Mouse (Mus musculus): ENCODE measurements at regions not wholly inside any gene's neighbourhood (a gene's known extent, or its start where the extent isn't known, plus 50 kb on each side); places are given as distances from the start of the nearest gene placed in this dataset.

DNA sequence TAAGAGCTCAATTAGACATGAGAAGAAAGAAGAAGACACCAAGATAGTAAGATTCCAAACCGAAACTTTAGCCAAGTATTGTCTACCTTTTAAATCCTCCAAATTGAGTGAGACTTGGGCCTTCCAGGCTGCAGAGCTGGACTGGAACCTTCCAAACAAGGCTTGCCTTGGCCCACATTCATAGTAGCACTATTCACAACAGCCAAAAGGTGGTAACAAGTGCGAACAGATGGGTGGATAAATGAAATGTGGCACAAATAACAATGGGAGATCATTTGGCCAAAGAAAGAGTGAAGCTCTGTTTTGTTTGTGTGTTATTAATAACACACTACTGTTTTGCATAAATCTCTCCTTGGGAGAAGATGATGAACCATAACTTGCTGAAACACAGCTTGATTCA, 281.6 kb upstream of the Nfe2l3 start:
- in situ Hi-C loops (cut with MboI, MseI) = loop anchor here in 1 of 2 experiments (5.0 kb wide), 1 partner anchor 339 kb away; no protein-coding TSS in a partner anchor

DNA sequence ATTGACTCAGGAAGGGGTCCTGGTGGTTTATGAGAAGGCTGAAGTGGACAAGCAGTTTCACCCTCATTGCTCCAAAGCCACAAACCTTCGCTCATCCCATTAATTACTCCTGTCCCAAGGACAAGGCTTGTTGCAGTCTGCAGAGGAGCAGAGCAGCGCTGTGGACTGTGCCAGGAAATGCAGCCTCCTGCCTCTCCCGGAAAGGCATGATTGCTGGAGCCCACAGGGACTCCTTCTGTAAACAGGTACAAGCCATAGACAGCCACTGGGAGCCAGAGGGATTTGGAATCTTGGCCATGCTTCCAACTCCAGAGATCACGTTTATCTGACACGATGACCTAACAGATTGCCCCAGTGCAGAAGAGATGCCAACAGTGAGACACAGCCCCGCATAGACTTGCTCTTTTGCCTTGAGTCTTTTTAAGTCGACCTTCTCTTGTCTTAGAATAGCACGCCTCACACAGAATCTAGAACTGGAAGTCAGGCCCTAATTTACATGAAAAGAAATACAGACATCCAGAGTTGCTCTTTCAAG, 275.6 kb upstream of the Nfe2l3 start:
- in situ Hi-C loops (cut with MboI, MseI) = no loop called here

DNA sequence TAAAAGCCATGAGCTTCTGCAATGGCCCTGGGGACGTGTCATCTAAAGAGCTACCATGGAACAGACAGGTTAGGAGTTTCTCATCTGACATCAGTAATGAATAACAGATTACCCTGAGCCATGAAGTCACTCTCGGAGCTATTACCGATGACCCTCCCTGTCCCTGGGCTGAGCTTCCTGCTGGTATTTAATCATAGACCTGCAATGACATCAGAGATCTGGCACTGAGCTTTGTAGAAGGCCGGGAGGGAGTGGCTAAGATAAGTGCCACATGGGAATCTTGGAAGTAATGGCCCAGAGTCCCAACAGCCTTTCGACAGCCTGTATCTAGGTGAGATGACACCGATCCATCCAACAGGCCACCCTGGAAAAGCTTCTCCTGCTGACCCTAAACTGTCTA, 271.3 kb upstream of the Nfe2l3 start:
- in situ Hi-C loops (cut with MboI, MseI) = loop anchor here in 1 of 2 experiments (5.0 kb wide), 4 partner anchors 214 to 484 kb away; no protein-coding TSS in a partner anchor

GRCm38 (mm10) chr6:51162208-51163082, 270.0 kb upstream of the Nfe2l3 start:
- in situ Hi-C loops (cut with MboI, MseI) = loop anchor here in 1 of 2 experiments (5.0 kb wide), 4 partner anchors 215 to 485 kb away; no protein-coding TSS in a partner anchor

- in situ Hi-C loops (cut with MboI, MseI) = loop anchor here in 1 of 2 experiments (5.0 kb wide), 4 partner anchors 216 to 486 kb away; no protein-coding TSS in a partner anchor
These were observed 269.2 kb upstream of the Nfe2l3 start for GRCm38 (mm10) chr6:51163266-51163665.

- in situ Hi-C loops (cut with MboI, MseI) = loop anchor here in 1 of 2 experiments (5.0 kb wide), 4 partner anchors 217 to 487 kb away; no protein-coding TSS in a partner anchor
These were observed 268.6 kb upstream of the Nfe2l3 start for GRCm38 (mm10) chr6:51163882-51164281.

GRCm38 (mm10) chr6:51167028-51167427, 265.4 kb upstream of the Nfe2l3 start:
- in situ Hi-C loops (cut with MboI, MseI) = loop anchor here in 1 of 2 experiments (5.0 kb wide), 1 partner anchor 490 kb away; no protein-coding TSS in a partner anchor

- in situ Hi-C loops (cut with MboI, MseI) = loop anchor here in 1 of 2 experiments (5.0 kb wide), 1 partner anchor 491 kb away; no protein-coding TSS in a partner anchor
These were observed 264.4 kb upstream of the Nfe2l3 start for GRCm38 (mm10) chr6:51168048-51168447.

DNA sequence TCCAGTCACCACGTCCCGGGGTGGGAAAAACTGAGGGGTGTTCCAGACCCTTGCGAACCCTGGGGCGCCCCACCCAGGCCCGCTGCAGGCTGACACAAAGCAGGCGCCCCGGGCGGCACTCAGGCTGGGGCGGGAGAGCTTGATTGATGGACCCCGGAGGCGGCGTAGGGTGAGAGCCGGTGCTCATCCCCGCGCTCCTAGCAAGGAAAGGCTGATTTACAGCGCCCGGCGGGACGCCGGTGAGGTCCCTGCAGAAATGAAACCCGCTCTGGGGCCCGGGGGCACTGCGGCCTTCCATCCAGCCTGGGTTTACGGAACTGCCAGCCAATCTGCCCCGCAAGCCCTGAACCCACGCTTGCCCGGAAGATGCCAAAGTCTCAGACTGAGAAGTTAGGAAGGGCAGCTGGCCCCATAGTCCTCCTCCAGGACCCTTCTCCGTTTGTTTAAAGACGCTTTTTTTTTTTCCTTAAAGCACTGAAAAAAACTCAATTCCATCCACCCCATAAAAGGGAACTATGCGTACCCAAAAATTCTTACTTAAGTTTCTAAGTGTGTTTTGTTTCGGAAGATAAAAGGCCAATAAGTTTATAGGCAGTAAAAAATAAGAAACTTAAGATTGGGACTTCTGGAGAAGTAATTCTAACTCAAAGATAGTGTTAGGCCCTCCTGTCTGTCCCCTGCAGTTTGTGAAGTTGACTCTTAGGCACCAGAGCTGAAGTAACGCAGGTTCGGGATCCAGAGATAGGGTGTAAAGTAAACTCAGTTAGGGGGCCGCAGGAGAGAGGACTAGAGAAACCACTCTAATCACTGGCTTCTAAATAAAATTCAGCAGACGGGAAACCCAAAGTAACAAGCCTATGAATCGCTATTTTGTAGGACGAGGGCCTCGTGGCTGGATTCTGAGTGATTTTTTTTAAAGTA, 263.4 kb upstream of the Nfe2l3 start:
- in situ Hi-C loops (cut with MboI, MseI) = loop anchor here in 1 of 2 experiments (5.0 kb wide), 1 partner anchor 492 kb away; no protein-coding TSS in a partner anchor

GRCm38 (mm10) chr6:51169971-51170411, 262.5 kb upstream of the Nfe2l3 start:
- in situ Hi-C loops (cut with MboI, MseI) = loop anchor here (5.0 to 10.0 kb wide), 5 partner anchors 228 to 1055 kb away; partner anchors contain the start of genes Hoxa7 (in 1 of the 2) and Osbpl3 (in 1 of the 2)

DNA sequence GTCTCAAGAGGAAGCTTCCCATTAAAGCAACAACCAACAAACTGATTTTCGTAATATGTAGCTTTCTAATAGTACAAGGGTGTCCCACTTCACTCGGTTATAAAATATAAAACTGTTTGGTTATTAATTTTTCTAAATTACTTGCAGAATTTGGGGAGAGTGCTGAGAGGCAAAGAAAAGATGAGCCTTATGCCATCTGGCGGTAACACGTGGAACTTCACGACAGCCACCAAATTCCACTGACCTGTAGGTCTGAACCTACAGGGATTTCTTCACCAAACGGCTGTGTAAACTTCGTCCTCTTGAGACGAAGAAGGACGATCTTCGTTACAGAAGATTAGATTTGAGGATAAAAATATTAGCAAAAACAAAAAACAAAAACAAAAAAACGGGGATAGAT, 262.1 kb upstream of the Nfe2l3 start:
- in situ Hi-C loops (cut with MboI, MseI) = loop anchor here (5.0 to 10.0 kb wide), 4 partner anchors 228 to 1054 kb away; partner anchors contain the start of genes Hoxa7 (in 1 of the 2) and Osbpl3 (in 1 of the 2)

GRCm38 (mm10) chr6:51170871-51171270, 261.6 kb upstream of the Nfe2l3 start:
- in situ Hi-C loops (cut with MboI, MseI) = loop anchor here (5.0 to 10.0 kb wide), 4 partner anchors 229 to 1054 kb away; partner anchors contain the start of genes Hoxa7 (in 1 of the 2) and Osbpl3 (in 1 of the 2)

GRCm38 (mm10) chr6:51171761-51172160, 260.7 kb upstream of the Nfe2l3 start:
- in situ Hi-C loops (cut with MboI, MseI) = loop anchor here (5.0 to 10.0 kb wide), 4 partner anchors 229 to 1053 kb away; partner anchors contain the start of genes Hoxa7 (in 1 of the 2) and Osbpl3 (in 1 of the 2)

DNA sequence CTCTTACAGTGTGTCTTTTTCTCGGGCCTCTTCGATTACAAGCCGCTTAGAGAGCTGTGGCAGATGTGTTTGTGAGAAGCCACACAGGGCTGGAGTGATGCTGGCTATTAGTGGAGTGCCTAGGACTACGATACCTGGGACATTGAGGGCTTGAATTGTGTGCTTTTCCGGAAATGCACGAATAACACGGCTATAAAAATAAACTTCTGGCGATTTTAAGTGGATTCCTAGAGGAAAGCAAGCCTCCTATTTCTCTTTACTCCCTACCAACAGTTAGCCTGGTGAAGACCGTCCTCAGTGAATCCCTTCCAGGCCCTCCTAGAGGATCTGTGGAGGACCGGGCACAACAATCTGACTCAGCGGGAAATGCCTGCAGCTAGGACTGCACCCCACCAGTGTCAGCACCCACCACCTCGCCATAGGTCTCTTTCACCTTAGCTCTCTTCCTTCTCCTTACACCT, 260.1 kb upstream of the Nfe2l3 start:
- in situ Hi-C loops (cut with MboI, MseI) = loop anchor here (5.0 to 10.0 kb wide), 4 partner anchors 230 to 1052 kb away; partner anchors contain the start of genes Hoxa7 (in 1 of the 2) and Osbpl3 (in 1 of the 2)

DNA sequence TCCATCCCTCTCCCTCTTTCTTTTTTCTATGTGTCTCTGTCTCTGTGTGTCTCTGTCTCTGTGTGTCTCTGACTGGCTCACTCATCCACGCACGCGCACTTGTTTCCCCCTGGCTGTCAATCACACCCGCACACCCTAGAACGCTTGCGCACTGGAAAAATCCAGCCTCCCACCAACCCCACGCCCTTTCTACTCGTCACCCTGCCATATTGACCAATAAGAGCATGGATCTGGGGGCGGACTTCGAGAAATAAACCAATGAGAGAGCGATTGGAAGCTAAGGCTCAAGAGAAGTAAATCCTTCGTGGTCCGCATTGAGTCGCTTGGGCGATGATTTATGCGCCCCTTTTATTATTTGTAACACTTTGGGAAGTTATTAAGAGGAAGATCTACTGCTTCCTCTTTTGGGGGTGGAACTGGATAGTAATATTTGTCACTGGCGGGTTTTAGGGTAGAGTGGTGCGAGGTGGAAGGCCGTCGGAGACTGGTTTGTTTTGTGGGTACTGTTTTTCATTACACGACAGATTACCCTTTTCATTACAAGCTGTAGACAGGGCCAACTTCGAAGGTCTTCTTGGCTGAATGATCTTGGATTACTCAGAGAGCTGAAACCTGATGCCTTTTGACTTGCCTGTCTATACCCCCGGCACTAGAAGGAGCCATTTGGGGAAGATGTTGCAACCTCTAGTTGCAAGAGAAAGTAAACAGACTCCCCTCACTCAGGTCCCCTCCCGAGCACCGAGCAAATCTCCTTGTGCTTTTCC, 259.4 kb upstream of the Nfe2l3 start:
- in situ Hi-C loops (cut with MboI, MseI) = loop anchor here (5.0 to 10.0 kb wide), 4 partner anchors 231 to 1052 kb away; partner anchors contain the start of genes Hoxa7 (in 1 of the 2) and Osbpl3 (in 1 of the 2)

DNA sequence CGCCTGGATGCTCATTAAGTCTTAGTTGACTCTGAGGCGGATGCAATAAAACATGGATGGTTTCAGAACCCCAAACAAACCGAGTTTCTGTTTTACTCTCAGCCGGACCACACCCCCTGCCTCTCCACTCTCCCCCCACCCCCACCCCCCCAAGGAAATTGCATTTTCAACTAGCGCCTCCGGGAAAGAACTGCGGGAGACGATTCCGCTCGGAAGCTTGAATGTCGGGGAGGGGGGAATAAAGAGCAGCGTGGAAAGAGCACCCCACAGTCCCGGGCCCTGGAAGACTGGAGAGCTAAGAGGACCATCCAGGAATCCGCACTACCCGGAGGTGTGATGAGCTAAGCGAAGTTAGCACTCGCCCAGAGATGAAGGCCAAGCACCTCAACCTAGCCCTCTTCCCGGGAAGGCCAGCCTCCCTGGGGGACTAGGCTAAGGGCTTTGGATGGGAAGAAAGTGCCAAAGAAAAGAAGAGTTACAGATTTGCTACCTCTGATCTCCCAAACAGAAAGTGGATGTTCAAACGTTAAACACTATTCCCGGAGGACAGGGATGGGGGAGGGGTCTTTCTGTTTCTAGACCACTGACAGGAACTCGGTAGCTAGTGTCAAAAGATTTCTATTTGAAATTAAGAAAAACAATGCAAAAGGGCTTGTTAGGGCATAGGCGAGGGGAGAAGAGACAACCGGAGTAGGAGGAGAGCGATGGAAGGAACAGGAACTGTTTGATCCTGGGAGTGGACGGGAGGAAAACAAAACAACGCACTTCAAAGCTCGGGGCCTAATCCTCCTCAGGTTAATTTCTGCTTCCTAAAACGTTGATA, 258.6 kb upstream of the Nfe2l3 start:
- in situ Hi-C loops (cut with MboI, MseI) = loop anchor here (5.0 to 10.0 kb wide), 4 partner anchors 232 to 1051 kb away; partner anchors contain the start of genes Hoxa7 (in 1 of the 2) and Osbpl3 (in 1 of the 2)

- in situ Hi-C loops (cut with MboI, MseI) = loop anchor here (5.0 to 10.0 kb wide), 4 partner anchors 232 to 1050 kb away; partner anchors contain the start of genes Hoxa7 (in 1 of the 2) and Osbpl3 (in 1 of the 2)
These were observed 257.9 kb upstream of the Nfe2l3 start for GRCm38 (mm10) chr6:51174443-51175021.
